Mouse (Mus musculus) spleen, embryonic (tissue): ENCODE measurements around the gene Prok1.

Experiments used
- CTCF ChIA-PET: fragments of 350-600 bp; sonication (Branson Sonifier 250); formaldehyde crosslinking; loops from one replicate; lab custom pipeline; 2022; lab: Charles Lee

The Prok1 gene

GRCm38 (mm10) chr3:107238471-107238980 is 981 bp downstream of the Prok1 start:
- CTCF ChIA-PET = no interaction called here

- CTCF ChIA-PET = no interaction called here
Observed at GRCm38 (mm10) chr3:107238051-107238450, 1.5 kb downstream of the Prok1 start.

- CTCF ChIA-PET = interaction anchor here (1.3 kb wide), 1 partner anchor 9 kb away, joined by 3 read pairs; no protein-coding TSS in a partner anchor
Observed at GRCm38 (mm10) chr3:107233945-107234344, 5.6 kb downstream of the Prok1 start.

- CTCF ChIA-PET = interaction anchor here (0.6 kb wide), 1 partner anchor 1025 kb away, joined by 3 read pairs; no protein-coding TSS in a partner anchor
Observed at GRCm38 (mm10) chr3:107233351-107233813, 6.1 kb downstream of the Prok1 start.

GRCm38 (mm10) chr3:107231202-107231601 is 8.3 kb downstream of the Prok1 start:
- CTCF ChIA-PET = interaction anchor here (0.6 kb wide), 1 partner anchor 349 kb away, joined by 3 read pairs; no protein-coding TSS in a partner anchor

GRCm38 (mm10) chr3:107230527-107230926 is 9.0 kb downstream of the Prok1 start, which contains the start of gene A630076J17Rik:
Gene A630076J17Rik (plus strand): TSS chr3:107230614.
- CTCF ChIA-PET = interaction anchor here (0.6 kb wide), 1 partner anchor 350 kb away, joined by 3 read pairs; no protein-coding TSS in a partner anchor

- CTCF ChIA-PET = no interaction called here
Observed at GRCm38 (mm10) chr3:107229822-107230221, 9.7 kb downstream of the Prok1 start.

GRCm38 (mm10) chr3:107229221-107229620 is 10.3 kb downstream of the Prok1 start:
- CTCF ChIA-PET = no interaction called here

- CTCF ChIA-PET = interaction anchor here (0.6 kb wide), 1 partner anchor 114 kb away, joined by 3 read pairs; no protein-coding TSS in a partner anchor
Observed at GRCm38 (mm10) chr3:107225820-107226219, 13.7 kb downstream of the Prok1 start.

- CTCF ChIA-PET = no interaction called here
Observed at GRCm38 (mm10) chr3:107223230-107223629, 16.3 kb downstream of the Prok1 start.

- CTCF ChIA-PET = no interaction called here
Observed at GRCm38 (mm10) chr3:107221608-107222007, 17.9 kb downstream of the Prok1 start, which contains the start of gene Cym. Gene Cym (minus strand): TSS chr3:107221732.

GRCm38 (mm10) chr3:107218572-107218971 is 20.9 kb downstream of the Prok1 start:
- CTCF ChIA-PET = no interaction called here

- CTCF ChIA-PET = no interaction called here
Observed at GRCm38 (mm10) chr3:107217101-107217480, 22.4 kb downstream of the Prok1 start.

GRCm38 (mm10) chr3:107216400-107217100 is 23.0 kb downstream of the Prok1 start:
- CTCF ChIA-PET = no interaction called here

- CTCF ChIA-PET = no interaction called here
Observed at GRCm38 (mm10) chr3:107214606-107215005, 24.9 kb downstream of the Prok1 start.

- CTCF ChIA-PET = no interaction called here
Observed at GRCm38 (mm10) chr3:107207625-107208253, 31.8 kb downstream of the Prok1 start.

- CTCF ChIA-PET = no interaction called here
Observed at GRCm38 (mm10) chr3:107206490-107207150, 32.9 kb downstream of the Prok1 start.

- CTCF ChIA-PET = no interaction called here
Observed at GRCm38 (mm10) chr3:107205994-107206393, 33.5 kb downstream of the Prok1 start.

GRCm38 (mm10) chr3:107205170-107205569 is 34.3 kb downstream of the Prok1 start:
- CTCF ChIA-PET = no interaction called here

GRCm38 (mm10) chr3:107204413-107204812 is 35.1 kb downstream of the Prok1 start:
- CTCF ChIA-PET = no interaction called here

GRCm38 (mm10) chr3:107201310-107202180 is 38.0 kb downstream of the Prok1 start:
- CTCF ChIA-PET = interaction anchor here (0.6 kb wide), 1 partner anchor 289 kb away, joined by 11 read pairs; no protein-coding TSS in a partner anchor
